Mouse (Mus musculus) CD4-positive, CD25-positive, alpha-beta regulatory T cell, adult 4 months (primary cell): Measurements from ENCODE around the gene Sfswap. TPM values are rescaled to one million over a fixed set of nuclear protein-coding genes. Genes with fewer than 3 reads are reported as not detected.

ENCODE experiments used
- ATAC-seq: one replicate; pipeline ENCODE4 v1.8.0; 2017
- polyA plus RNA-seq, 2 experiments: library from polyadenylated mRNA; unstranded; fragments of 100-300 nt; shearing (Covaris generic); gene quantifications; one replicate each; pipeline ENCODE4 v1.2.1; 2017

Sfswap gene
- polyA plus RNA-seq, 2 experiments from 2014 or later, result 29.7 to 36.1 TPM

DNA sequence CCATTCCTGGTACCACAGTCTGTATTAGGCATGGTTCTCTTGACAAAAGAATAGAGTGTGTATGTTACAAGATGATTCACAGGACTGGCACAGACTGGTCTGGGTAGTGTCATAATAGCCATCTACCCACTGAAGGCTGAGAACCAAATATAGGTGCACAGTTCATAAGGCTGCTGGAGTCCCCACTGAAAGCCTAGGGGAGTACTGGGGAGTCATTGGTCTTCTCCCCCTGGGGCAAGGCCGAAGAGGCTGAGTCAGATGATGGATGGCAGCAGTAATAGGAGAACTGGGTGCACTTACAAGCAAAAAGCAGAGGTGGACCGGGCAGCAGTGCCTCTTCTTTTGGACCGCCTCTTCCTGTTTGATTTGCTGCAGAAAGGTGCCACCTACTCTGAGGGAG, 32.7 kb downstream of the Sfswap start:
- no peak for ATAC-seq

- no peak for ATAC-seq
These were observed 33.5 kb downstream of the Sfswap start for GRCm38 (mm10) chr5:129534500-129534899.

DNA sequence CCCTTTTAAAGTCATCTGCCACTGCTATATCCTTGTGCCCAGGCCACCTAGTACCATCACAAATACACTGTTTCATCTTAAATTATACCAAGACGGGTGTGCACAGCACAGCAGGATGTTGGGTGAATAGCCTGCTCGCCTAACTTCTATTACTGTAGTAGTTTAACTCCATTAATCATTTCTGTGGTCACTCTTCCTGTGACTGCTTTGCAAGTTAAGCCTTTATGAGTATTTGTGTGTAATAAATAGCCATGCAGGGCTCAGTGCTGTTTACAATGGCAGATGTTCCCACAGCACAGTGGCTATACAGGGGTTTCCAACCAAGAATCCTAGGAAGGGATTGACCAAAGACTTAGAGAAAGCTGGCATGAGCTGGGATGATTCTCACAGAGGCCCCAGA, 34.0 kb downstream of the Sfswap start:
- no peak for ATAC-seq

DNA sequence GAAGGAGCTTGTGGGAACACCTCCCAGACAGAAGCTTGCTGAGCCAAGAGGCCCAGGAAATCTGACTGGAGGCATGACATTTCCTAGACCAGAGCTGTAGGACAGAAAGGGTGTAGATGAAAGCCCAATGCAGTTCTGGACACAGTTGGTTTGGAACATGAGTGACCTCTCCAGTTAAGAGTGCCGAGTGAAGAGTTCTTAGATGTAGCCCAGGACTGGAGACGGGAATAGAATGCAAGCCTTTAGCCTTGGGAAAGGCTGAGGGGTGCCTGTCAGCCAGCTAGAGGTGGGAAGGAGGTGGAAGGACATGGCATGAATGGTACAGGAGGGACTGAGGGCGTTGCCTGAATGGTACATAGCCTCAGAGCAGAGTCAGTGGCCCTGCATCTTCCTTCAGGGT, 34.4 kb downstream of the Sfswap start:
- no peak for ATAC-seq

- ATAC-seq, result no peak
These were observed 37.8 kb downstream of the Sfswap start for GRCm38 (mm10) chr5:129538826-129539225.

DNA sequence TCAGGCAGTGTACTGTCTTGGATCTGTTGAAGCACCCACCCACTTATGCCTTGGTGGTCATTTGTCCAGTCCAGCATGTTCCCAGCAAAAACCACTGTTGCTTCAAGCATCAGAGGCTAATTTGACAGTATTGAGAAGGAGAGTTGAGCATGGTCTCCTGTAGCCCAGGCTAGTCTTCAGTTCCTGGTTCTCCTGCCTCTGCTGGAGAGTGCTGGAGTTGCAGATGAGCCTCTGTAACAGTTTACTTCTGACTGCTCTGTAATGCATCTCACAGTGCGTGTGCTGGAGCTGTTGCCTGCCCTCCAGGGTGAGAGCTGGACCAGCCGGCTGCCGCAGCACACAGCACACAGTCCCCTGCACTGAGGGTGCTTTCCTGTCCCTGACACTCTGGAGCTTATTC, 41.2 kb downstream of the Sfswap start:
- ATAC-seq, result no peak

DNA sequence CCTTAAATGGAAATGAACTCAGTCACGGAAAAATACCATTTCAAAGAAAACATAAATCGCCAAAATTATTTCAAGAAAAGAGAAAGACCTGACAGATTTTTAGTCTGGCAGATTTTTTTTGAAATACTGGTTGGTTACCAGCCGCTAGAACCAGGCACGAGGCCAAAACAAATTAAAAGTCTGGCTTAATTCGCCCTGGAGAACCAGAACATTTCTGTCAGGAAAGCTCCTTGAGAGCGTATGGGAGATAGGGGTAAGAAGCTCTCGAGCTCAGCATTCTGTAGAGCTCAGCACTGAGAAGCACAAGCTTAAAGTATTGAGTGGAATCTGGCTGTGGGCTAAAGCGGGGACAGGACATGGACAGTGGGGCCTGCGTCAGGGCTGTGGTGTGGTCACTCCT, 44.8 kb downstream of the Sfswap start:
- ATAC-seq, result no peak

DNA sequence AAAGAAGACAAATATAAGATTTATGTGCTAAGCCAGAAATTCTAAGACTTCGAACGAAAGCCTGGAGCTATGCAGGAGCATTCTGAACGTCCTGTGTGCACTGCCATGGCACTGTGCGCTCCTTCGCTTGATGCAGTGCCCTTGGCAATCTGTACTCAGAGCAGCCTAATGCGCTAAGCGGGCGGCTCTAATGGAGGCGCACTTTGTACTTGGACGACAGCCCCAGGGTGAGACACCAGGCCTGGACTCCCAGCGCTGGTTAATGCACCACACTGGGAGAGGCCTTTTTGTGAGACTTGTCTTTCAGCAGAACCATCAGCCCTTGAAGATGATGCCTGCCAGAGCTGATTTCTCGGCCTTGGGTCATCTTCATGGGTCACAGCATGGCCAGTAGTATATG, 48.7 kb downstream of the Sfswap start:
- no peak for ATAC-seq

- ATAC-seq, result no peak
These were observed 49.8 kb downstream of the Sfswap start for GRCm38 (mm10) chr5:129550790-129551189.

- no peak for ATAC-seq
These were observed 51.0 kb downstream of the Sfswap start for GRCm38 (mm10) chr5:129551991-129552390.

DNA sequence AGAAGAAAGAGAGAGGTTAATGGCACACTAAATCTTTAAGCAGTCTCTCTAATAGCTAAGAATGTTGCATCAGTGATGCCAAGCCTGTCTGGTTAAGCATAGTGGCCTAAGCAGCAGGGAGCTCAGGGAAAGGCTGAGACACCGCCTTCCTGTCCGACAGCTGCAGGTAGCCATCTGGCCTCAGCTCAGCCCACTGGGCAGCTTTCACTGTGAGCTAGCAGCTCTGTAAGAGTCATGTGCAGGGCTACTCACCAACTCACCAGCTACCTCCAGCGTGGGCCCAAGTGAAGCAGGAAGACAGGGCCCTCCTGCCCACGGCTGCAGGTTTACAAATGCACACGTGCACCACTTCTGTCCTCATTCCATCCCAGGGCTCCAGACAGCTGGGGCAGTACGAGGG, 52.6 kb downstream of the Sfswap start:
- no peak for ATAC-seq

- ATAC-seq, result no peak
These were observed 57.6 kb downstream of the Sfswap start for GRCm38 (mm10) chr5:129558591-129558990.

GRCm38 (mm10) chr5:129559283-129559682, 58.3 kb downstream of the Sfswap start:
- ATAC-seq, result no peak

- no peak for ATAC-seq
These were observed 61.3 kb downstream of the Sfswap start for GRCm38 (mm10) chr5:129562342-129562741.

- no peak for ATAC-seq
These were observed 67.6 kb downstream of the Sfswap start for GRCm38 (mm10) chr5:129568596-129568995.

DNA sequence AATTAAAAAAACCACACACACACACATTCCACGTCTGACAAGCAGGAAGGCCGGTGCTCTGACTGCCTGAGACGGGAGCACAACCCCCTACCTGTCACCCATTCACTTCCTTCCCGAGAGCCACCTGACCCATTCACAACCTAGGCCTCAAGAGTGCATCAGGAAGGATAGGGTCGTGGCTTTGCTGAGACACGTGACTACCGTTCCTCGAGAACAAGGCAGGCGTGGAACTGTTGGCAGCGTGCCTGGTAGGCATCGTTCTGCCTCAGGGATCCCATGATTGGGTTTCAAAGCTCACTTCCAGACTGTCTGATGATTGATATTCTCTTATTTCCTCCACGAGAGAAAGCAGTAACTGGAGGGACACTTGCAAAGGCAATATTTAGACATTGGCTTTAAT, 77.2 kb downstream of the Sfswap start:
- ATAC-seq, result no peak

GRCm38 (mm10) chr5:129580046-129580445, 79.0 kb downstream of the Sfswap start:
- no peak for ATAC-seq

DNA sequence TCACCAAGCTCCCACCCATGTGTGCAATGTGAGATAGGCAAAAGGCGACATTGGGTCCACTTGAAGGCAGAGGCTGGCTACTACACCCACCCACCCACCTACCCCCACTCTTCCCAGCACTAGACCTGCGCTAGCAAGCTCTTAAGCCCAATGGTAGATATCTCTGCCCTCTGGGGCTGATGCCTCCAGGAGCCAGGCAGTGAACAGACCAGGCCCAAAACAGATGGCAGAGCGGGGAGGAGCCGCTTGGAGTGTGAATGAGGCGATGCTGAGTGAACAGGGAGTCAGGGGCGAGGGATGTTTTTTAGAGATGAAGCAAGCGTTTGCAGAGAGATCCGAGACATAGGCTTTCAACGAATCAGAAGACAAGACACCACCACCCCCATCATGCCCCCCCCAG, 79.6 kb downstream of the Sfswap start:
- no peak for ATAC-seq

- no peak for ATAC-seq
These were observed 80.0 kb downstream of the Sfswap start for GRCm38 (mm10) chr5:129581015-129581414.

DNA sequence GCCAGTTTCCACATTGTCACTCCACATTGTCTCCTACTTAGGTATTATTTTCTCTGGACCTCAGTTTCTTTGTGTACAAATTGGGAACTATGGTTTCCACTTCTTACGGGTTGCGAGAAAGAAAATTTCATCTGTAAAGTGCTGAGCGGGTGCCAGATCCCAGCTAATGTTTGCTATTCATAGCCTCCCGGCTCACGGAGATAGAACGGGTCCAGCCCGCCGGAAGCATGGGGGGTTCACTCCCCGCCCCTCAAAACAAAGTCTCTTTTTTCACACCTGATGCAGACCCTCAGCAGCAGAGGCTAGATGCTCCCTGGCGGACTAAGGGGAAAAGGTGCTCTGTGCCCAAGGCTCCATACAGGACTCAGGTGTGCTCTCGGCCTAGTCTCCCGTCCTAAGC, 82.3 kb downstream of the Sfswap start:
- no peak for ATAC-seq

GRCm38 (mm10) chr5:129583761-129584582, 83.0 kb downstream of the Sfswap start, which contains the start of gene Mmp17:
TSS of gene Mmp17 (plus strand) at chr5:129584169.
- ATAC-seq, result peak; percentile 90

DNA sequence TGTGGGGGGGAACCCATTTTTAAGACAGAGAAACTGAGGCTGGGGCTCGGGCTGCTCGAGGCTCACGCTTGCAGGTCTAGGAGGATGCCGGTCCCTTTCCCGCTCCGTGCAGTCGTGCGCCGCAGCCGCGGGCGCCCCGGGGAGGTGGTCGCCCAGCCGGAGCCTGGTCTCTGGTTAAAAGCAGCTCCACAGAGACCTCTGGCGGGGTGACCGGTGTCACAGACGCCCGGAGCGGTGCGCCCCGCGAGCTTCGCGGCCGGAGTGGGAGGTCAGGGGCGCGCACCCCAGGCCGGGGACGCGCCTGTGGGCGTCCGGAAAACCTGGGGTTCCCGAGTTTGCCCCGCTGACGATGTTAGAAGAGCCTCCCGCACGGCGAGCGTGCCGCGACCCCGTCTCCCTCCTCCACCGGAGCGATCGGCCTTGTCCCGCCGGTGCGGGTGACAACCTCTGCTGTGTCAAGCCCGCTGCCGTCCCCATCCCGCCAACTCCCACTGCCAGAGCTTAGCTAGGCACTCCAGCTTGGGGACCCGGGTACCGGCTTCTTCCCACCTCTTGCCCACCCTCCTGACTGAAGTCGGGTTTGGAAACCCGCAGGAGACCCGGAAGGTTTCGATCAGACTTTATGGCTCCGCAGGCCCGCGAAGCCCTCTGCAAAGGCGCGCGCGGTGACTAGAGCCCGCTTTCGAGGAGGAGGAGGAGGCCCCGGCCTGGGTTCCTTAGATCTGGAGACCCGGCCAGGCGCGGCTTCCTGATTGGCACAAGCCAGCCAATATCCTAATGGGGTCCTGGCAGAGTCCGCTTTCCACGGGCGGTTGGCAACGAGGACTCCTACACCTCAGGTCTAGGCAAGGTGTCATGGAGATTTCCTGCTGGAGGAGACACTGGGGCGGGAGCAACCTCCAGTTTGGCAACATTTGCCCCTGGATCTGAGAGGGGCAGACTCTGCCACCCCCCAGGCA, 83.8 kb downstream of the Sfswap start:
- no peak for ATAC-seq

DNA sequence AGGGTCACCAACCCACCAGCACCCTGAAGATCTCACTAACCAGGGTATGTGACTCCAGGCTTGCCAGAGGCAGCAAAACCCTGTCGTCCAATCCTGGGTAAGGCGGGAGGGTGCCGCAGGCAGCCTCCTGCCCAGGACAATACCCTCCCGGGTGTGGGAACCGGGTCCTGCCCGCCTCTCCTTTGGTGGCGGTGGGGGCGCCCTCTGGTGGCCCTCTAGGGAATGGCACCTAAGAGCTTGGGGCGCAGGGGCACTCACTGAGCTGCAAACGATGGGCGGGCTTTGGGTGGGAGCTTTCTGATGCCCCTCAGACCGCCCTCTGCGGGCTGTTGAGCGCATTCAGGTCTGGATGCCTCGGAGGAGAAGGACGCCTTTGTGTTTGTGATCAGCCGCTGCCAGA, 85.0 kb downstream of the Sfswap start:
- ATAC-seq, result peak; percentile 46

DNA sequence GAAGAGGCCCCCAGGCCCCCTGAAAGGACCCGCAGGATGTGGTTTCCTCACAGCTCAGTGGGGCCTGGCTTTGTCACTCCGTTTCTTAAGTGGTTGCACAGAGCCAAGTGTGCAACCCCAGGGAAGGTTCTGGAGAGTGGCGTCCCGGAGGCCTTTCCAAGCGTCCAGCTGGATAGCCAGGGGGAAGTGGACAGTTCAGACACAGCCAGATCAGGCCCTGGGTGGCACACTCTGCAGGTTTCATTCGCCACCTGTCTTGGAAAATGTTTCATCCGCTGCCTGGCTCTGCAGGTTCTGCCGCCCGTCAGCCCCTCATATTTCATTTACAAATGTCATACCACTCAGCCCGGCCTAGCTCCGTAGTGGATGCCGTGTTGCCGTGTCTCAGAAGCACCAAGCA, 85.5 kb downstream of the Sfswap start:
- no peak for ATAC-seq
